In the genomic region with DNA sequence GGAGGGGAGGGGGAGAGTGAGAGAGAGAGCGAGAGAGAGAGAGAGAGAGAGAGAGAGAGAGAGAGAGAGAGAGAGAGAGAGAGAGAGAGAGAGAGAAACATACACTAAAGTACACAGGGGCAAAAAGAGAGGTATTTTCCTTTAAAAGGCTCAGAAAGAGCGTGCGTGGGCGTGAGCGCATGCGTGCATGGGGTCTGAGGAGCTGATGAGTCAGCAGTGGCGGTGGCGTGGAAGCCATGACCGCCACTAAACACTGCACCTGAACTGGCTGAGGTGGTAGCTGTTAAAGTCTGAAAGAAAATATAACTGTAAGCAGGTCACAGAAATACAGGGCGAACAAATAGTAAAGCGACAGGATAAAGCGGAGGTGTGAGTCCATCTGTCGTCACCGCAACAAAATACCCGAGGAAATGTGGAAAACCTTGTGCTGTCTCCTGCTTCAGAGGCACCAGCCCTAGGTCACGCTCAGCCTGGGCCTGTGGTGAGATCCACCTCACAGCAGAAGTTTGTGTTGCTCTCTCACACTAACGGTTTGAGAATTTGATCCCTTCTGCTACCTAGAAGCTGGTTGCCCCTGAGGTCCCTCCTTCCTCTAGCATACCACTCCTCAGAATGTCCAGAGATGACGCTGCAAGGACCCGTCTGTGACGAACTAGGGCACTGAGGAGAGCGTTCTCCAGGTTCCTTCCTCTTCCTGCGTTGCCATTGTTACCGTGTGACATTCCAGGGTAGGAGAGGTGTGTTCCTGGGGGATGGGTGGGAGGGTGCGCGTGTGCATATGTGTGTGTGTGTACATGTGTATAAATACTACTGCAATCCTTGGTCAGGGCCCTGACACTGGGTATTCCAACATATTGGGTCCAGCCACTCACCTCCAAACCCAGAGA, we compare ENCODE assay signal across 12 mouse cellular contexts. TPM values are rescaled to one million over a fixed set of nuclear protein-coding genes. Genes with fewer than 3 reads are reported as not detected.
A peak's percentile ranks its signal among the peaks of the same experiment; 100 is the strongest.
DNase-seq lines count a peak whose midpoint lies in the region; ATAC-seq and TF ChIP-seq lines count a peak whose summit lies in the region.
"Had no signal": no experiment of that assay in that cellular context is flagged by ENCODE, and none has a peak within 500 bp of the region (broad histone marks: within the 10 kb centered on the region; RNA-seq: fewer than 3 reads in every experiment).

No protein-coding gene starts in this region.

- peak; percentile 19 to 21 for DNase-seq in frontal cortex, postnatal 36 days (ENCODE audit: low spot score in 2 of 2)
- no peak for DNase-seq in frontal cortex, postnatal 10 days (ENCODE audit: low spot score in 2 of 2)
- DNase-seq in lung, adult 2 months: no peak
- DNase-seq in forebrain, embryonic 10.5 days (ENCODE audit: extremely low spot score, low spot score): no peak
- DNase-seq: cerebellum, adult 18-20 months; gastrocnemius, postnatal 36 days had no signal

- H3K27me3 ChIP-seq in lung, embryonic 15.5 days: peaks cover 12% of the 10 kb centered on the region; the same call in 1 of the 2 replicates
- no peaks in the 10 kb centered on the region for H3K27me3 ChIP-seq in embryonic facial prominence, embryonic 13.5 days
- H3K27me3 ChIP-seq in forebrain, embryonic 10.5 days (ENCODE audit: poor library complexity, severe bottlenecking): peaks cover 5% of the 10 kb centered on the region; the same call in 1 of the 2 replicates

- WGBS in lung, embryonic 15.5 days: 52% methylated on average over 24 of the region's 25 CpGs
- WGBS in lung, adult 2 months: 58% methylated on average over 24 of the region's 25 CpGs
- 70% methylated on average over 24 of the region's 25 CpGs for WGBS in embryonic facial prominence, embryonic 13.5 days
- WGBS in forebrain, embryonic 10.5 days: 80% methylated on average over 24 of the region's 25 CpGs

- H3K4me1 ChIP-seq in lung, embryonic 15.5 days: no peaks in the 10 kb centered on the region
- H3K4me1 ChIP-seq in lung, adult 2 months (ENCODE audit: control insufficient read depth, insufficient read depth, low read length): no peaks in the 10 kb centered on the region
- H3K4me1 ChIP-seq in embryonic facial prominence, embryonic 13.5 days: no peaks in the 10 kb centered on the region
- no peaks in the 10 kb centered on the region for H3K4me1 ChIP-seq in forebrain, embryonic 10.5 days

- TF ChIP-seq CTCF in lung, adult 2 months (IDR thresholded peaks at IDR 0.05; ENCODE audit: insufficient read depth, low read length): no peak

- H3K27ac ChIP-seq in lung, embryonic 15.5 days: no peak overlapping the region
- H3K27ac ChIP-seq in embryonic facial prominence, embryonic 13.5 days: no peak overlapping the region
- H3K27ac ChIP-seq in forebrain, embryonic 10.5 days: no peak overlapping the region

- ATAC-seq in lung, embryonic 15.5 days (ENCODE audit: borderline replicate concordance, extremely low read depth, low FRiP score, low TSS enrichment): no peak
- ATAC-seq in embryonic facial prominence, embryonic 13.5 days (ENCODE audit: insufficient number of reproducible peaks, insufficient read depth, low FRiP score, low TSS enrichment, low read depth): no peak
- peak; percentile 44; the same call in 1 of the 2 replicates for ATAC-seq in megakaryocyte-erythroid progenitor cell, adult 5-6 weeks (replicated peaks; ENCODE audit: low FRiP score, low TSS enrichment, poor library complexity, severe bottlenecking)
- no peak for ATAC-seq in inflammation-experienced regulatory T-cells, adult 6 months

- peak overlapping the region; percentile 9; the same call in 1 of the 2 replicates for H3K4me2 ChIP-seq in lung, embryonic 15.5 days
- H3K4me2 ChIP-seq in embryonic facial prominence, embryonic 13.5 days: 0 out of 2 replicates have a peak overlapping the region, but pooled peaks have one; percentile 3

- no peaks in the 10 kb centered on the region for H3K36me3 ChIP-seq in lung, embryonic 15.5 days
- H3K36me3 ChIP-seq in embryonic facial prominence, embryonic 13.5 days: no peaks in the 10 kb centered on the region
- H3K36me3 ChIP-seq in forebrain, embryonic 10.5 days (replicated peaks): no peaks in the 10 kb centered on the region

- no peak for TF ChIP-seq POLR2A in lung, adult 2 months (IDR thresholded peaks at IDR 0.05; ENCODE audit: borderline replicate concordance, extremely low read depth, low read depth, low read length)

- 0 out of 2 replicates have a peak overlapping the region, but pooled peaks have one; percentile 8 for H3K4me3 ChIP-seq in lung, embryonic 15.5 days
- H3K4me3 ChIP-seq in lung, adult 2 months (replicated peaks; ENCODE audit: extremely low read depth, low read depth, low read length): no peak overlapping the region
- H3K4me3 ChIP-seq in embryonic facial prominence, embryonic 13.5 days: no peak overlapping the region
- no peak overlapping the region for H3K4me3 ChIP-seq in forebrain, embryonic 10.5 days

- H3K9ac ChIP-seq in lung, embryonic 15.5 days: no peak overlapping the region
- H3K9ac ChIP-seq in embryonic facial prominence, embryonic 13.5 days: no peak overlapping the region

- H3K9me3 ChIP-seq in lung, embryonic 15.5 days: no peaks in the 10 kb centered on the region
- no peaks in the 10 kb centered on the region for H3K9me3 ChIP-seq in embryonic facial prominence, embryonic 13.5 days
- no peaks in the 10 kb centered on the region for H3K9me3 ChIP-seq in forebrain, embryonic 10.5 days

RNA-seq across cellular contexts. Expression of gene Nkx6-1, which starts 38.8 kb away (rescaled TPM):
- 0.42 and 0.54 TPM in 2 replicates for polyA plus RNA-seq in lung, embryonic 15.5 days (2015; fragmentation: Nextera tagmentation; extraction: Ambion mirVana)
- polyA plus RNA-seq in lung, adult 2 months (2012; rRNA removed): 0.15 and 0.77 TPM in 2 replicates
- polyA plus RNA-seq in embryonic facial prominence, embryonic 13.5 days (2015; fragmentation: Nextera tagmentation; extraction: Ambion mirVana): 0.11 and 0.13 TPM in 2 replicates
- total RNA-seq in megakaryocyte-erythroid progenitor cell, adult 5-6 weeks (2014; fragmentation: Nextera tagmentation): not detected in 2 replicates
- total RNA-seq in megakaryocyte-erythroid progenitor cell, adult 5-6 weeks (2017): not detected in 2 replicates
- 1.0 and 1.1 TPM in 2 replicates for polyA plus RNA-seq in forebrain, embryonic 10.5 days (2016; fragmentation: Nextera tagmentation; extraction: Ambion mirVana)
- polyA plus RNA-seq in inflammation-experienced regulatory T-cells, adult 6 months (2017; shearing (Covaris generic)): not detected
- total RNA-seq: gastrocnemius, postnatal 36 days; MEL had no signal
- polyA plus RNA-seq: liver, embryonic 16.5 days had no signal

Comparison
In these comparisons a context has a peak if more than half of its experiments do, and no peak if none do; other contexts are left out.
1. DNase-seq: peak in frontal cortex, postnatal 36 days (2 of 2); none in frontal cortex, postnatal 10 days (0 of 2), lung, adult 2 months (single experiment) and forebrain, embryonic 10.5 days (single experiment).